Mouse (Mus musculus): ENCODE data around the gene Arhgef3.

Arhgef3 gene

DNA sequence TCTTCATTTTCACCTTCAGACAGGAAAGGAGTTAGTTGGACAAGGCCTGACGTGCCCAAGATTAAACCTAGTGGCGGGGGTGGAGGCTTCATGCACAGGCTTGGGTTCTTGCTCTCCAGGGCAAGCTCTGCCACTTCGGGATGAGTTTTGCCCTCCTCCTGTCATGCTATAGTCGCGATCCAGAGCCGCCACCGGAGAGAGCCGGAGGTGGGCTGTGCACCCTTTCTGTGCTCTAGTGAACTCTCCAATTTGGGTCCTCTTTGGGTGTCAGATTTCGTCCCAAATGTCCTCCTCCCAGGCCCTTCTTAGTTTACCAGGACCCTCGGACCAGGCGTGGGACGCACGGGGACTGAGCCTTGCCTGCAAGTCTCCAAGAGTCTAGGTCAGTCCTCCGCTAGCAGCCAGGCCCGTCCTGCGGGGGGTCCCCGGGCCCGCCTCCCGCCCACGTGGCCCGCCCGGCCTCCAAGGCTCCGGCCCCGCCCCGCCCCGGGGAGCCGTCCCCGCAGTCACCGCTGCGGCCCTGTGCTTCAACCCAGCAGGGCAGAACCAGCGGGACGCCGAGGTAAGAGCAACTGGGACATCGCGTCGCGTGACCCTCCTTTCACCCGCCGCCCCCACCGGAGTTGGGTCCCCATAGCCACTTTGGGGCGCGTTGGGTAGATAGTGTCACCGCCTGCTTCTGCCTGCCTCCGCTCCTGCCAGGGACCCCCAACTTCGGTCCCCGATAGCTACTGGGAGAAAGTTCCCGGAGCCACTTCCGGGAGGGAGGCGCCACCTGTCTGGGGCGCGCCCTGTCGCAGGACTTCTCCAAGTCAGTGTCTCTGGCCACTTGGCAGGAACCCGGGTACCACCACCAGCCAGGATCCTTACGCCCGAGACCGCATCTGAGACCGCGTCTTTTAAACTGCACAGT, at the start of gene Arhgef3:
Gene Arhgef3 (plus strand): TSS at position 538 of the 913 bp plus-strand sequence.
- DNase-seq = no peak

DNA sequence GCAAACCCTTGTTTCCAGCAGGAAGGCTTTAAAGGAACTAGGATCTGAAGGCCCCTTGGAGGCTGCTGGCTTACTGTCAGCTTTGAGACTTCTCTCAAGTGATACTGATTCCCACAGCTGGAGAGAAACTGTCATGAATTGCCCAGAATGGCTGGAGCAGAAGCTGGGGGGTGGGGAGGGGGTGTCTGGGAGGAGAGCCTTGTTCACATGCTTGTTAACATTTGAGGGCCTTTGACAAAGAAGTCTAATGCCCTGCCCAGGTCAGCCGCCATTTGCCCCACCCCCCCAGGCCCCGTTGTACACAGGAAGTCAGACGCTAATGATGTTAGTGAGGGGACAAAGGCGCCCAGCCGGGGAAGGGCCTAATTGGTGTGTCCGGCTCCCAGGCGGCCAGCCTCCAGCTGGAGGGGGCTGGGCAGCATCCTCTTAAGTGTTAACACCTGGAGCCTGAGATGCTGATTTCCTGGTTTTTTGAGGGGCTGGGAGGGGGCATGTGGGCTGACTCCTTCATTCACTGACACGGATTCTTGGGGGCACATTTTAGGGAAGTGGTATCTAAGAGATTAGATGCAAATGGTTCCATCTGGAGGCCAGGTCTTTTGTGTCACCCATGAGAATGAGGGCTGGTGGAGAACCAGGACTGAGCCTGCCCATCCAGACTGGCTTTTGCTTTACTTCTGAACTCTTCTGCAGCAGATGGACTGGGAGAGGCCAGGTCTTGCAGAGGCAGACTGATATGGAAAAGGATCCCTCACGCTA, 48.3 kb upstream of the Arhgef3 start:
- no peak for DNase-seq

DNA sequence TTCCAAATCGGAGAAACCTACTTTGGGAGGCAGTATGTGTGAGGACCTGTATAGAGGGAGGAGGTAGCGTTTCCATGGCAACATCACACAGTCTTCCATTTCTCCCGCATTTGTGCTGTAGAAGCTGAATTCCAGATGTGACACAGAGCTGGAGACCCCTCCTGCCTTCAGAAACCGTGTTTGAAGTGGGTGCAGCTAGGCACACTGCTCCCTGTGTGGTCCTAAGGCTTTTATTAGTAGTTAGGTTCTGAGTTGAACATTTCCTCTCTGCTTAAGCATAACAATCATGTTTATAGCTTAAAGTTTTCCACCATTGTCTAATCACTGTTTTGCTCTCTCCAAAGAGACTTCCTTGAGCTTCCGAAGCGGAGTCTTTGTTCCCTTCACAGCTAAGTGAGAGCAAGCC, 46.8 kb upstream of the Arhgef3 start:
- no peak for DNase-seq

DNA sequence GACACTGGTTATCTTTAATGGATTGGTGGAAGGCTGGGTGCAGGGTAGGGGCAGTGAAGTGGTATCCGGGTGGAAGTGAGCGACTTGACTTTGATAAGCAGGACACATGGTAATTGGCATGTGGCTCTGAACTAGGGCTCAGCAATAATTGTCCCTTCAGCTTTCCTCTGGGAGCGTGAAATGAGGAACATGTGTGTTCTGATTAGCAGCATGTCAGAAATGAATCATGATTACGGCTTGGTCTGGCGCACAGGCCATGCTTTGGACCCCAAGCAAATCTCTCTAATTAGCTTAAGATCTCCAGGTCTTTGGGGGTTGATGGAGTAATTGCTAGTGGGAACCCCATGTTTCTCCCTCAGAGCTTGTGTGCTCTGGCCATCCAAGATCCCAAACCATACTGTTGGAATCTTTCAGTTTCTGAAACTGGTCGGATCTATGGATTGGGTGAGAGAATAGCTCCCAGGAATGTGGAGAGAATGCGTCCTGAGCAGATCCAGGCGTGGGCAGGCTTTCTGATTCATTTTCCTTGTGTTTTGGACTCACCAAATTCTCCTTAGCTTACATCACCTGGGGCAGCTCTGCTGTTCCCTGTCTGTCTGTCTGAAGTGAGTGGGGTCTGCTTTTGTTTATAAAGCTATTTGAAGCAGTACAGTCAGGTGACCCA, 45.1 kb upstream of the Arhgef3 start:
- no peak for DNase-seq

DNA sequence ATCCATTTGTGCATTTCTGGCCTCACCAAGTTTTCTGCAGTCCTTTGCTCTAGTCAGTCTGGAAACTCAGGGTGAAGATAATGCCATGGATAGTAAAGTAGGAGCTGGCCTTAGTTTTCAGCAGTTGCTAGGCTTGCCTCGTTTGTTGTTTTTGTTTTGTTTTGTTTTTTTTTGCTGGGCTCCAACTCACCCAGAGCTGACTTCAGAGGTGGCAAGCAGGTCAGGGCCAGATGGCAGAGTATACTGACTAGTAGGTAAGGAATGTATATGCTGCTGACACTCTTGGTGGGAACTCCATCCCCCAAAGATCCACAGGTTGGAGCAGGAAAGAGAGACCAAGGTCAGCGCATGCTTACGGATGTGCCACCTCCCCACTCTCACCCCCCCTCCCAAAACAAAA, 44.6 kb upstream of the Arhgef3 start:
- no peak for DNase-seq

DNA sequence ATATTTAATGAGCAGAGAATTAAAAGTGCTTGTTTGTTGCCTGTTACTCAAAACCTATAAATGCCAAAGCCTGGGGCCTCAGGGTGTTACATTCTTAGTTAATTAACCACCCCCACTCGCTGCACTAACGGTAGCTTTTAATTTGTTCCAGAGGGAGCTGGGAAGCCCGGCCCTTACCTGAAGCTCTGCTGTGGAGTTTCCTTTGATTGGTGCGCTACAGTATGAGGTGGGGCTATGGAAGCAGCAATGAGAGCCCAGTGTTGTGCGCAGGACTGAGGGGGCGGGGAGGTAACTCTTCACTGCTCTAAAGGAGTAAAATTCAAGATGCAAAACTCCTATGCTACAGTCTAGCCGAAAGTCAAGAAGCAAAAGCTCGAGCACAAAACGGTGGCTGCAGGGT, 43.9 kb upstream of the Arhgef3 start:
- no peak for DNase-seq

DNA sequence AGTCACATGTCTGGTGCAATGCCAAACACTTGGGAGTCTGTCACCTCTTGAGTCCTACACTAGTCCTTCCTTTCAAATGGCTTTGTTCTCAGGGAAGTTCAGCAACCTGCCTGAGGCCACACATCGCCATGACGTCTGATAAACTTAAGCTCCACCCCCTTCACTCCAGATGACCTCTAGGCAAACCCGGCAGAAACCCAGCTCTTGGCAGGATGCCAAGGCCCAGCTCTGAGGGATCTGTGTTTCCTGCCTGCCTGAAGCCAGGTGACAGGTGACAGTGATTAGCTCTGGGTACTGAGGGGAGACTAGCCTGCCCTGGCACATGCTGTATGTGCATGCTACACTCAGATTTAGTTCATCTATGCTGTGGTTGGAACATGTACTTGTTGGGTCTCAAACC, 42.7 kb upstream of the Arhgef3 start:
- no peak for DNase-seq

DNA sequence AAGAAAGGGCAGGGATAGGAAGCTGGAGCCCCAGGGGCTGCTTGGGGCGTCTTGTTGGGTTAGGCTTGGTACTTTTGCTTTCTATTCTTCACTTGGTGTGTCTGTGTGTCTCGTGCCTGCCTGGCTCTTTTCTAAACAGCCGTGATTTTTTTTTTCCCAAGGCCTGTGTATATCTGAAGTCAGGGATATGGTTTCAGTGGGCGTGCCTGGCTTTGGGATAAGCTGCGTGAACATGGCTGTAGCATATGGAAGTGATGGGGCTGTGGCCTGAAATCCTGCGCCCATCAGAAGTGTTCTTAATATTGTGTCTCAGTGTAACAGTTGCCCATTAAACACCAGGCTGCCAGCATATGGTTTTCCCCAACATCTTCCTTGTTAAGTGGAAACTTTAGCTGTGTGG, 39.6 kb upstream of the Arhgef3 start:
- DNase-seq = no peak

DNA sequence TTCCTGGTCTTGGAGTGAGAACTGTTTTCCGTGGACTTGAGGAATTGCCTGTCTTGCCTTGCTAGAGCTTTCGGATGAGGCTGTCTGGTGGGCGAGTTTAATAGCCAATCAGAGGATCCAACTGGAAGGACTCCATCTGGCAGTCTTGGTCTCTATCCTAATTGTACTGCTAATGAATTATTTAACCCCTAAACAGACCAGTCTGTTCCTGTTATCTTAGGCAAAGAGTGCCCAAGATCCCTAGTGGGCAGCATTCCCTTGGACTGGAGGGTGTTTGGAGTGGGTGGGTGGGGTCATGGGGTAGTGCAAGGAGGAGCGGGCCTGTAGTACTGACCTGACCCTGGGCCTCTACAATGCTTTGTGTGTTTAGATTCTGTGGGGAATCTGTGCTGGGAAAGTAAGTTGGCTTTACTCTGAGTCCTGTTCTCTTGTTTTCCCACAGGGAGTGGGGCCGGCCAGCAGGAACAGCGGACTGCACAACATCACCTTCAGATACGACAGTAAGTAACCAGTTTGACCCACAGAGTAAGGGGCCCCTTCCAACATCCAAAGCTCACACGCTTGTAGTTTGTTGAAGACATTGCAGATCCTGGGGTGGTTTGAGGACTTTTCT, 38.7 kb upstream of the Arhgef3 start:
- DNase-seq = no peak

DNA sequence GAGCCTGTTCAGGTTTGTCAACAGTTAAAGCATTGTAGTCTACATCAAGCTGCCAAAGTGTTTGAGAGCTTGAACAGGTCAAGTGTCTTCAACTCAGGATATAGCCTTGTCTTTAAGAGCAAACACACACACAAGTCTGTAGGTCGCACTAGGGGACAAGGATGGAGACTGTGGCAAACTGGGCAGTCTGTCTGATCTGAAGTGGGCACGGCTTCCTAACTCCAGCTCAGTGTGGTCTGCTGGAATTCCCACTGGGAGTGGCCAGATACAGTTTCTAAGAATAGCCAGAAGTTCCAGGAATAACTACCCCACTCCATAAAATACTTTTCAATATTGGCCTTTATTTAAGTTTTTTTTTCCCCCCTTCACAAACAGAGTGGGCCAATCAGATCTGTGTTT, 38.2 kb upstream of the Arhgef3 start:
- DNase-seq = no peak

DNA sequence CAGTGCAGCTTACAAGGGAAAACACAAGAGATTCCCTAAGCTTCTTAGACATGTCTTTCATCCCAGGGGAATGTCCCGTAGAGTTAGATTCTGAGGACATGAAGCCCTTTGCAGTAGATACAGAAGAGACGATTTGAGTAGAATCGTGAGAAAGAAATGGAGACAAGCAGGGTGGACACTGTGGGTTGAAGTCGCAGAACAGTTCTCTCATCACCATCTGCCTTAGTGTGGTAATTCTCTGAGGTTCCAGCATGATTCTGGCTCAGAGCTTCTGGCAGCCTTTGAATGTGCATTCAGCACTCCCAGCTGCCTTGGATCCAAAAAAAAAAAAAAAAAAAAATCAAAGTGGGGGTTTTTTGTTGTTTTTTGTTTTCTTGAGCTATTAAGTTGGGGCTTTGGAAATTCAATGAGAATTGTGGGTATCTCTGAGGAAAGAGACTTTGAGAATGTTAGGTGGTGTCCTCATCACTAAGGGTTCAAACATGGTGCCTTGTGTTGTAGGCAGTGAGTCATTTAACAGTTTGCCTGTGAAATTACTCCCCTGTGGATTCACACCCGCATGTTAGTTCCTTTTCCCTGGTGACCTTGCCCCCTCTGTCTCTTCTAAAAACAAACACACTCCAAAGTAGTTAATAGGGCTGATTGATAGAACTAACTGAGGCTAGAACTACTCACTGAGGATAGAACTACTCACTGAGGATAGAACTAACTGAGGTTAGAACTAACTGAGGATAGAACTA, 33.0 kb upstream of the Arhgef3 start:
- no peak for DNase-seq

DNA sequence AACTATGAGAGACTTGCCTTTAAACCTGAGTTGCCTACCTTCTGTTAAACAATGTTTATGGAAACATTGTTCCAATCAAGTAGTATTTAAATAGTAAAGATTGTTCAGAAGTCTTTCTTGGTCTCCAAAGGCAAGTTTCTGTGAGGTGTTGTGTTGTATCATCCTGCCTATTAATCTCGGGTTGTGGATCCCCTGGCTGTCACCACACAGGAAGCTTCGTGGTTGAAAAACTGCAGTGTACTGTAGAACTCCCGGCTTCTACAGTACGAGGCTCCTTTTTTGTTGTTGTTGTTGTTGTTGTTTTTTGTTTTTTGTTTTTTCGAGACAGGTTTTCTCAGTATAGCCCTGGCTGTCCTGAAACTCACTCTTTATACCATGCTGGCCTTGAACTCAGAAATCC, 29.2 kb upstream of the Arhgef3 start:
- DNase-seq = no peak

DNA sequence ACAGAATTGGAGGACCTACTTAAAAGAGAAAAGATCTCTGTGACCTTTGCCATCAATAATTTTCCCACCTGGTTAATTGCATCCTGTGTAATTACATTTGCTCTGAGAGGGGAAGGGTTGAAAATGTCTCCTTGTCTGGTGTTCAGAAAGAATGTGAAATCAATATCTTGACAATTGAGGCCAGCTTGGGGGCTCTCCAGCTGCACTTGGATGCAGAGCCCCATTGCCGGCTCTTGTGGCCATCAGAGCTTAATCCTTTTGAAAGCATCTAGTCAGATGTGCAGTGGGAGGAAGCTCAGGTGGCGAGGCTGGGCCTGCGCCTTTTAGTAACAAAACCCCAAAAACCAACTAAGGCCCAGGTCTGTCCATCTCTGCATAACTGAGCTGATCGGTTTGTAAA, 28.7 kb upstream of the Arhgef3 start:
- DNase-seq = no peak

DNA sequence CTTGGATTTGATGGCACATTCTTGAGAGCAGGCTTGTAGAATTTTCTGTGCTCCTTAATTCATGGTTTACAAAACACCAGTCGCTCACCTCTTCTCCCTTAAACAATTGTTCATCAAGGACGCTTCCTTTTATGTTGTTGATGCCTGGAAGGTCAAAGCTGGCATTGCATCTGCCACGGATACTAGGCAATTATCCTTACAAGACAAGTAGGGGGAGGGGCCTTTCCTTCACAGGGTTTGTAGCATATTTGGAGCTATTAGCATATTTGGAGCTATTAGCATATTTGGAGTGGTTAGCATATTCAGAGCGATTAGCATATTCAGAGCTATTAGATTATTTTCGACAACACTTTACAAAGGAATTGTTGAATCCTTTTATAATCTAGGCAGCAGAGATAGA, 20.5 kb upstream of the Arhgef3 start:
- DNase-seq = no peak

DNA sequence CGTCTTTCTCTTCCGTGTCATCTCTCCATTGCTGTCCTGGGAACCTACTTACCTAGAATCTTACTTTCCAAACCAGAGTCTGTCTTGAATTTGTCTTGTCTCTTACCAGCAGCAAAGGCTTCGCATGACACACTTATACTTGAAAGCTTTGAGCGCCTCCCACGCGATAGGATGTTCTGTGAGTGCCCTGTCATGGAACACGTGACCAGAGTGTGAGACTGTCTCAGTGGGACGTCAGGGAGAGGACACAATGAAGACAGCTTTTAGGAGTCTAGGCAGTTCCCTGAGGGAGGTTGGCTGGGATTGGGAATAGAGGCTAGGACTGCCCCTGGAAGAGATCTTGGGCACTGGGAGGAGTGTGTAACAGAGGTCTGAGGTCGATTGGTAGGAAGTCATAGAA, 18.6 kb upstream of the Arhgef3 start:
- DNase-seq = no peak

DNA sequence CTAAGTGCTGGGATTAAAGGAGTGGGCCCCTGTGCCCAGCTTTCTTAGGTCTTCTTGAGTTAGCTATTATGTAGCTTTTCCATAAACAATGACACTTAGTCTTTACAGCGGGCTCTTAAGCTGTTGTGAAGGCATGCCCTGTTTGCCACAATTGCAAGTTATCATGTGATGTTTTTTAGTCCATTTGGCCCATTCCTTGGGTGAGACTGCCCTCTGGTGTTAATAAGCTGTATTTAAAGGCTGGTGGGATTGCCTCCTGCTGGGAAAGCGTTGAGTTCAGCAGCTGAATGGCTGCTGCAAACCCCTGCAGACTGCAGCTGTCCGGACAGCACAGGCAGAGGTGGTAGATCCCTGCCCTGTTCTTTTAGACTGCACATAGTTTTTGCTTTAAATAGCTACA, 17.9 kb upstream of the Arhgef3 start:
- peak; percentile 12 for DNase-seq

DNA sequence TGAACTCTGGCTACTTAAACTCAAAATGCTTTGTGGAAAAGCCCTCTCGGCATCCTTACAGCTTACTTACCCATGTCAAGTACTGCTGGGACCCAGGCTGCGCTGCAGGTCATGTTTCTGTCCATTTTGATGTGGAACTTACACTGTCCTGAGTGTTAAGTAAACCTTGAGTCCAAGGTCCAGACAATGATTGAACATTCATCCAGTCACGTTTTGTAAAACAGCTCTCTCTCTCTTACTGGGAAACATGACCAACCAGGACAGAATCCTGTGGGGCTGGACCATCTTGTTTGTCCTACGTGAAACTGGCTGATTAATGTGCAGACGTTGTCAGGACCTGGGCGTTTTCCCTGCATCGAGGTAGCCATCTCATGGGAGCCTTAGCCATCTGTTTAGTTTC, 13.0 kb upstream of the Arhgef3 start:
- DNase-seq = no peak

DNA sequence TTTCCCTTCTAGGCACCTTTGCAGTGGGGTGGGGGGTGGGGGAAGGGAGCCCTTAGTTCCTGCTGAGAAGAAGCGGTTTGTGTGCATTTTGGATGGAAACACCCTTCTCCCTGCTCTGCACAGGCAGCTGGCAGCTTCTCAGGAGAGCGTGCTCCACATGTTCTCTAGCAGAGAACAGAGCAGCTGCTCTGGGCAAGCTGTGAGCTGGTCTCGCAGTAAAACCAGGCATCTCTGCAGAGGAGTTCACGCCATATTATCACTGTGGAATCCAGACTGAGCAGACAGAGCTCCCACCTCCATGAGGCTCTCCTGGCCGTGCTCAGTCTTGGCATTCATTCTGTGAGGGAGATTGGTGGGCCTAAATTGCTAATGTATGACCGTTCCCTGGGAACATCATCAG, 12.0 kb upstream of the Arhgef3 start:
- no peak for DNase-seq

DNA sequence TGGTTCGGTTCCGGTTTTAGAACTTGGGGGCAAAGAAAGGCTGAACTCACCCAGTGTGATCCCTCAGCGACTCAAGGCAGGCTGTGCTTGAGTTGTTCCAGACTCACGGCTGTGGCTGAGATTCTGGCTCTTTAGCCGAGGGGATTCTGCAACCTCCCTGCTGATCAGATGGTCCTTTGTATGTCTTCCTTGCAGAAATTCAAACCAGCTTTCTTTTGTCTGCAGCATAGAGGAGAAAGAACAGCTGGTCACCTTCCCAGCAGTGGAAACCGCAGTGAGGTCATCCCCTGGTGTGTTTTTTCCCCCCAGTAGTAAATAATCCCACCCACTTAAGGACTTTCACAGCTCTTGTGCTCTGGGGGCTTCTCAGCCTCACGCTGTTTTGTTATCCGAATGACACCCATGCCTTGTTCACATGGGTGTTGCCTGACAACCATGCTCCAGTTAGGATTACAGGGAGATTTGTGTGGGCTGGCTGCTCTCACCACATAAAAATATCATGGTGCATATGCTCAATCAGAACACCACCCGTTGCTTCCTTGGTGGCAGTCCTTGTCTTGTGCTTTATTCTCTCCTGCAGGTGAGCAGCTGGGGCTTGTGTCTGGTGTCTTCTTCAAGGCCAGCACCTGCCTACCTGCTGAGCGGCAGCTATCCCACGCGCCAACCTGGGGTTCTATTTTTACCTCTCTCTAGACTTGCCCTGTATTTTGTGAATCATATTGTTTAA, 8.8 kb upstream of the Arhgef3 start:
- DNase-seq = no peak

DNA sequence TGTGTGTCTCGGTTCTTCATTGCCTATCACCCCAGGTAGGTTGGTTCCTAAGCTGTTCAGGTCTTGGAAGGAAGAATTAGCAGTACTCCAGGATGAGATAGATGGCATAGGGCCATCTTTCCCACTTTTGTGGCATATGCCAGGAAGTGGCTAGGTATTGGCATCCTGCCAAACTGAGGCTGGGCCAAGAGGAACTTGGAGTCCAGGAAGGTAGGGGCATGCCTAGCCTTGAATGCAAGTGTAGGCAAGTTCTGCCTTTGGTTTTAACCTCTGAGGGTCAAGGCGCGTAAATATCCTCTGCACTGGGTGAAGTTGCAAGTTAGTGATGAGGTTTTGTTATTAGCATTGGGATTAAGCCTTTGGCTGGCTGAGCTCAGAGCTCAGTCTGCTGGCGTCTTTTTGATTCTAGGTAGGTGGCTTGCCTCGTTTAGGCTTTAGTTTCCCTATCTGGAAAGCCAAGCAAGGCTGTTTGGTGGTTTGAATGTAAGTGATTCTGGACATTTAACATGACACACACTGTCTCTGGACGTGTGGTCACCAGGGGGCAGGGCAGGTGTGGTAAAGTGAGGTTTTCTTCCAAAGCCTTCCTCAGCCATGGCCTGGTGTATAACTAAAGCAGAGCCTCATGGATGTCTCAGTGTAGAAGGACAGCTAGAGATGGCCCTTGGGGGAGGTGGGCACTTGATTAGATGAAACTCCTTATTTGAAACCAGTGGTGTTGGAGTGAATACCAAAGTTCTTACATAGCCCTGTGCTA, 5.8 kb upstream of the Arhgef3 start:
- peak; percentile 15 for DNase-seq

DNA sequence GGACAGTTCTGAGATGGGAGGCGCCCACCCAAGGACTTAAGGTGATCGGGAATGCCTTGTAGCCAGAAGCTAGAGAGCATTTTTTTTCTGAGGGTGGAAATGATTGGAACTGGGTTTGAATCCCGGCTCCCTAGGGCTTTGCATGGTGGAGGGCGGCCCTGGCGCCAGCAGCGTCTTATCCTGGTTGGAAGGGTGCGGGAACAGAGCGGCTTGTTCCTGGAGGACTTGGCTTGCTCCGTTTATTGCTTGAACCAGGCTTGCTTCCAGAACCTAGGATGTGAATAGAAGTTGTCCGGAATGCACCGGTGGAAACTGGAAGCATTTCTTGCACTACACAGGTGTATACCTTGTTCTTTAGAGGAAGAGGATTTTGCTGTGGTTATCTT, 569 bp downstream of the Arhgef3 start:
- no peak for DNase-seq
